Mouse (Mus musculus) heart, postnatal 36 days (tissue): ENCODE results near the gene Tmem160. TPM values are rescaled to one million over a fixed set of nuclear protein-coding genes. Genes with fewer than 3 reads are reported as not detected.
A peak's percentile ranks its signal among the peaks of the same experiment; 100 is the strongest.

Experiments used
- DNase-seq, 2 experiments: peaks; one replicate each; pipeline ENCODE4 v3.0.0; 2021 to 2022
- intact Hi-C: fragments of 180-260 bp; cut with DNase I; formaldehyde crosslinking; loops from one replicate; pipeline ENCODE4 v1.15.1; 2025
- total RNA-seq, 2 experiments: library from RNA; stranded (reverse); gene quantifications; 2 replicates each; pipeline ENCODE4 v1.2.3; 2021

The Tmem160 gene
- total RNA-seq, 2 experiments from 2014 or later = 79.4 to 89.8 TPM

GRCm38 (mm10) chr7:16475764-16476599 is 23.4 kb downstream of the Tmem160 start:
- intact Hi-C loops = no loop called here
- DNase-seq = no peak

DNA sequence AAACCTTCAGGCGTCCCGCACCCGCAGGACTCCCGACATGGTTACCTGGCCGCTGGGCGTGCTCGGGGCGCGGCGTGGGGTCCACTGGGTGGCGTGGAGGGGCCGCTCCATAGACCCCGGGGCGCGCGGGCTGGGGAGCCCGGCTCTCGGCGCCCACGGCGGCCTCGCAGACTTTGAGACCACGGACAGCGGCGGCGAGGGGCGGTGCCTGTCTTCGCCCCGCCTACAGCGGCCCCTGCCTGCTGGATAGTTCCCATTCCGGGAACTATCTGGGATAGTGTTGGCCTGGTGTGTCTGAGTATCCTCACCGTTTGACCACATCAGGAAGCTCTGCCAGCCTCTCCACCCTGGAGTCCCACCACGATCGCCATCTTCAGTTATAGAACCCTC is 24.0 kb downstream of the Tmem160 start:
- no peak for DNase-seq
- intact Hi-C loops = no loop called here

- intact Hi-C loops = no loop called here
- no peak for DNase-seq
Observed at GRCm38 (mm10) chr7:16477628-16478027, 25.0 kb downstream of the Tmem160 start, which contains the start of gene Npas1. TSS of gene Npas1 (minus strand) at chr7:16477728.

- intact Hi-C loops = no loop called here
- no peak for DNase-seq
Observed at GRCm38 (mm10) chr7:16488816-16489215, 36.2 kb downstream of the Tmem160 start.

DNA sequence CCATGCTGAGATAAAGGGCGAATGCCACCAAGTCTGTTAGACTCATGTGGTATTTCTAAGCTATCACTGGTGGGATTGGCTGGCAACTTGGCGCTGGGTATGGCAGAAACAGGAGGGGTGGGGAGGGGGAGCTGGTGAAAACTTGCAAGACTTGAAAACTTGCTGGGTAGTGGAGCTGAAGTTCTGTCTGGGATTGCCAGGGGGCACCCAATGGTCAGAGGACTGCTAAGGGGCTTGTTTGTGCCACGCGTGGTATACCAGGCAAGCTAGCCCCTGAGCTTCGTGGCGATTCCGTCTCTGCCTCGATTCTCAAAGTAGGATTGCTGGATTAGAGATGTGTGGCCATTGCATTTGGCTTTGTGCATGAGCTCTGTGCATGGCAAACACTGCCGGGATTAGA is 37.4 kb downstream of the Tmem160 start:
- intact Hi-C loops = loop anchor here (2.0 kb wide), 1 partner anchor 129 kb away; no protein-coding TSS in a partner anchor
- peak in 1 of 2 experiments; percentile 50 for DNase-seq

GRCm38 (mm10) chr7:16491759-16492158 is 39.2 kb downstream of the Tmem160 start:
- intact Hi-C loops = loop anchor here (1.0 to 2.0 kb wide), 2 partner anchors 26 to 127 kb away; no protein-coding TSS in a partner anchor
- DNase-seq = peak; percentile 62 to 72

- intact Hi-C loops = no loop called here
- DNase-seq = no peak
Observed at GRCm38 (mm10) chr7:16492211-16492610, 39.6 kb downstream of the Tmem160 start.

- intact Hi-C loops = no loop called here
- peak; percentile 35 to 63 for DNase-seq
Observed at GRCm38 (mm10) chr7:16493361-16493760, 40.8 kb downstream of the Tmem160 start.

DNA sequence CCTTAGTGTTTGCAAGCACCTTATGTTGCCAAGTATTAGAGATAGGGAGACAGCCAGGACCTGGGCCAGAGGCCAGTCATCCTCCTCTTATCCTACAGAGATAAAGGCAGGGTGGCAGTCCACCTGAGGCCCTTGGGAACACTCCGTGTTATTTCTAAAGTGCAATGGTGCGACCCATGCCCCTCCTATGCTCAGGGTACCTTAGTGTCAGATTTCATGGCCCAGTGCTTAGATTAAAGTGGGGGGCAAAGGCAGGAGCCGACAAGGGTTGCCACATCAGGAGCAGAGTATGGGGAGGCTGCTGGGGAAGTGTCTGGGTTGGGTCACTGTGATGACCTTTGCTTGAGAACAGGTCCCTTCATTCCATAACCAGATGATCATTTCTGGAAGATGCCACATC is 43.7 kb downstream of the Tmem160 start:
- no peak for DNase-seq
- intact Hi-C loops = no loop called here

DNA sequence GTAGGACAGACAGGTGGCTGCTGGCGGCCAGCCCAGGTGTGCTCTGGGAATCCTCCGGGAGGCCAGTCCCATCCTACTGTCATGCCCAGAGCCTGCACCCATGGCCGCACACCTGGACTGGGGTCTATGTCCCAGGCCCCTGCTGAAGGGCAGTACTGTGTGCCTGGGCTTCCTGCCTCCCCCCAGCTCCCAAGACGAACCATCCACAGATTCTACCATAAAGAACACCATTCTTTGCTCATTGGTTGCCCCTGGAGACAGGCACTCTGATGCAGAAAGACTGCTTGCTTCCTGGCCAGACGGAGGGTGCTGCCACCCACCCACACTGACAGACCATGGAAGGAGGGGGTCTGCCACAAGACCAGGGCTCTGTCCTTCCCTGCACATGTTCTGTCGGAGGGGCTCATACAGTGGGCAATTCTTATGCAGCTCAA is 47.1 kb downstream of the Tmem160 start:
- no peak for DNase-seq
- intact Hi-C loops = no loop called here

DNA sequence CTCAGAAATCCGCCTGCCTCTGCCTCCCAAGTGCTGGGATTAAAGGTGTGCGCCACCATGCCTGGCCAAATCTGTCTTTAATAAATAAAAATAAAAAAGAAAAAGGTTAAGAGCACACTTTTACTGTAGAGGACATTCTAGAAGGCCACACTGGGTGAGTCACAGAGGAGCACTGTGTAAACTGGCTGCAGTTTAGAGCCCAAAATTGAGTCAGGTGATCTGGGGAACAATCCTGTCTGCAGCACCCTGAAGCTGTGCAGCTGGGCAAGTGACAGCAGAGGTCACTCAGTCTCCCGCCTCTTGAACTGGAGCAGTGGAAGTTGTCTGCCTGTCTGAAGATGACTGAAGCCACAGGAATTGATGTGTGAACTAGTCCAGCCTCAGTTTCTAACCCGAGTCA is 49.0 kb downstream of the Tmem160 start:
- intact Hi-C loops = no loop called here
- no peak for DNase-seq

DNA sequence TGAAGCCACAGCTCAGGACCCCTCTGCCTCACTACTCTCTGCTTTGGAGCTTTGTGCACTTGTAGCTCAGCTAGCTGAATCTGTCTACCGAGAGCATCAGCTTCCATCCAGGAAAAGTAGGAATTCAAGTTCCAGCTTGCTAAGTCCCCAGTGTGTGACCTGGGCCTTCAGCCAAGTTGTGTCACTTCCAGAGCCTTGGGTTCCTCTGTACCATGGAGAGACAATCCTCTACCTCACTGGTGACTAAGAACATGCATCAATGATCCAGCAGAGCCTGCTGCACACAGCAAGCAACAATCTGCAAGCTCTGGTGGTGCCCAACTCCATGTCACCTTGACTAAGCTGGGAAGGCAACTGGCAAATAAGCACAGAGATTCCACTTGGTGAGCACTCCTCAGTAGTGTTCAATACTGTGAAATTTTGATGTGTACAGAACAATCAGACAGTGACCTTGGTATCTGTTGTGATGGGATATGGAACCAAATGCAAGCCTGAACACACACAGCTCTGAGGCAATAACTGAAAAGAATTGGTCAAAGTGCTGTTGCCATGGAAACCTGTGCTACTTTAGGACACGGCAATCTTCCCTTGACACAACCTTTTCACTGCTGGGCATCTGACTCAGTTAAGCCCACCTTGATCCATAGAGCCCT is 52.1 kb downstream of the Tmem160 start:
- intact Hi-C loops = no loop called here
- peak; percentile 28 to 44 for DNase-seq

Other genes with a start within 250 kb of the Tmem160 start
- 1 to 10 TPM; 7.9 to 8.7 TPM for gene Dhx34, start 230.7 kb upstream of the Tmem160 start, total RNA-seq
- gene C5ar2, start 208.6 kb upstream of the Tmem160 start, total RNA-seq = 1 to 10 TPM; 1.2 to 1.7 TPM
- gene C5ar1, start 193.2 kb upstream of the Tmem160 start, total RNA-seq = 1 to 10 TPM; 6.4 to 7.8 TPM
- 10 to 100 TPM; 17.0 to 17.8 TPM for gene Inafm1, start 179.2 kb upstream of the Tmem160 start, total RNA-seq
- gene Ccdc9, start 166.0 kb upstream of the Tmem160 start, total RNA-seq = 10 to 100 TPM; 34.6 to 36.9 TPM
- 1 to 10 TPM; 3.1 to 5.0 TPM for gene Bbc3, start 144.4 kb upstream of the Tmem160 start, total RNA-seq
- 10 to 100 TPM; 33.6 to 35.7 TPM for gene Sae1, start 65.0 kb upstream of the Tmem160 start, total RNA-seq
- gene Zc3h4, start 51.9 kb upstream of the Tmem160 start, total RNA-seq = 10 to 100 TPM; 28.9 to 37.8 TPM
- gene Npas1, start 24.9 kb downstream of the Tmem160 start, total RNA-seq = not detected
- gene Arhgap35, start 162.2 kb downstream of the Tmem160 start, total RNA-seq = 10 to 100 TPM; 32.0 to 35.1 TPM
- not detected for gene Ceacam15, start 222.9 kb downstream of the Tmem160 start, total RNA-seq